Mouse (Mus musculus): ENCODE data around the gene Prr18.
"Not testable (repeated sequence)": the region's sequence is repeated elsewhere in the genome, so short reads cannot be mapped to it uniquely, and the experiment has no call there.

Gene Prr18

DNA sequence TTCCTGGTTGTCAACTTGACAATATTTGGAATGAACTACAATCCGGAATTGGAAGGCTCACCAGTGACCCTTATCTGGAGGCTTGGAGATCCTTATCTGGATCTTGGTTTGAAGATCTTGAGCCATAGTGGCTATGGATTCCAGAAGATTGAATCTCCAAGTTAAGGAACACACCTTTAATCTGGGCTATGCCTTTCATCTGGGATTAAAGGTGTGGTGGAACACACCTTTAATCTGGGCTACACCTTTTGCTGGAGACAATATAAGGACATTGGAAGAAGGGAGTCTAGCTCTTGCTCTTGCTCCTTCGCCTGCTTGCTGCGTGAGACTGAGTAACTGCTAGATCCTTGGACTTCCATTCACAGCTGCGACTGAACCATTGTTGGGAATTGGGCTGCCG lies at the start of gene Prr18:
Prr18 (plus strand) TSS at position 301 of the 400 bp plus-strand sequence.
- DNase-seq (ENCODE audit: low spot score in 2 of 2): not testable (repeated sequence)

DNA sequence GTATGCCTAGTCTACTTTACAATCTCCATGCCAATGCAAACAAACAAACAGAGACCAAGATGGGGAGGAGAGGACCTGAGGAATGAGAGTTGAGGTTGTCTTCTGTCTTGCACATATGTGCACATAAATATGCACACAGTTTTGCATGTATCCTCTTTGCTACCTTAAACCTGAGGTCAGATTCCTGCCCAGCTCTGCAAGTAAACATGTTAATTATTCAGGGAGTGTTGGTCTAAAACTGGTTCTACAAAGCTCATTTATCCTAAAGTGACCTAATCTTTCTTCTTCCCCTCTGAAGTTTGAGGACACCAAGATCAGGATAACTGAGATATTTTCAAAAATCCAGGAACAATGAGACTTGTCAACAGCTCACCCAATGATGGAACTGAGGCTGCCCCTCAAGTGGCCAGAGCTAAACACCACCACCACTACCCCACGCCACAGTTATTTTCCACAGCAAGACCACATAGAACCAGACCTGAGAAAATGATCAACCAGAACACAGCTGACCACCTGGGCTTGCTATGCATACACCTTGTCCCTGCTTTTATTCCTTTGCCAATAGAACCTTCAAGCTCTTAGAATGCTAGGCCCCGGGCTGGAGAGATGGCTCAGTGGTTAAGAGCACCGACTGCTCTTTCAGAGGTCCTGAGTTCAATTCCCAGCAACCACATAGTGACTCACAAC lies 47.1 kb upstream of the Prr18 start:
- DNase-seq (ENCODE audit: low spot score in 2 of 2): no peak

DNA sequence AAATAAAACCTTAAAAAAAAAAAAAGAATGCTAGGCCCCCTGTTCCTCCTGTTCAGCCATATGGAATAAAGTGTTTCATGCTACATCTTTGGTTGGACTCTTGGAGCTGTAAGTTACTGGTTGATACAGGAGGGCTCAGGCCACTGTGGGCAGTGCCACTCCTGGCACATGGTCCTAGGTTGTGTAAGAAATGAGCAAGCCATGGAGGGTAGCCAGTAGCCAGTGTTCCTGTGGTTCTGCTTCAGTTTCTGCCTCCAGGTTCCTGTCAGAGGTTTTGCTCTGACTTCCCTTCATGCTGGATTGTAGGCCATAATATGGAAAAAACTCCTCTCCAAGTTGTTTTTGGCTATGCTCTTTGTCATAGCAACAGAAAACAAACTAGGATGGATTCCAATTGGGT lies 46.5 kb upstream of the Prr18 start:
- no peak for DNase-seq (ENCODE audit: low spot score in 2 of 2)

DNA sequence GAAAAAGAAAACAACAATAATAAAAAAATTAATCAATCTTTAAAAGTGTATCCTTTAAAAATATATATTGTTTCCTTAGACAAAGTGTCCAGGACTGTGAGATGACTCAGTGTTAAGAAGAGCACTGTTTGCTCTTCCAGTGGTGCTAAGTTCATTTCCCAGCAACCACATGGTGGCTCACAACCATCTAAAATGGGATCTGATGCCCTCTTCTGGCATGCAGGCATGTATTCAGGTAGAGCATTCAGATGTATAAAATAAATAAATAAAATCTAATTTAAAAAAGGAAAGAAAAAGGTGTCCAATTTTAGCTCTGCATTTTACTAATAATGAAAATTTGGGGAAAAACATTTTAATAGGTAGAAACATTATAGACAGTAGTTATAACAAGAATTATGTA lies 41.4 kb upstream of the Prr18 start:
- no peak for DNase-seq (ENCODE audit: low spot score in 2 of 2)

DNA sequence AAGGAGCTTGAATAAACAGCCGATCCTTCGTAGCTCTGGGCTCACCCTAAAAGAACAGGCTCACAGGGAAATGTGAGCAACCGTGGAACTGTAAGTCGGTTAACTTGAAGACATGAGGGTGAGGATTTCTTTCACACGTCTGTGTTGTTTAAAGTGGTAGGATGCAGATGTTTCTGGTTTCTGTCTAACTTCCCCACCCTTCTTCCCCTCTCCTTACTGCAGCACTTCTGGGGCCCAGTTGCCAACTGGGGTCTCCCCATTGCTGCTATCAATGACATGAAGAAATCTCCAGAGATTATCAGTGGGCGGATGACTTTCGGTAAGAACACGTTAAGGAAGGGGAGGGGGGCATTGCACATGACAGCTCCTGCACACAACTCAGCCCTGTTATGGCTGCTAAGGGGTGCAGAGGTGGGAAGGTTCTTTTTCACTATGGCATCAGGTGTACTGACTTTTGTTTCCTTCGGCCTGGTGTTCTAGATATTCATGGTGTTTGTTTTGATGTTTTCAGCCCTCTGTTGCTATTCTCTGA lies 40.9 kb upstream of the Prr18 start:
- no peak for DNase-seq (ENCODE audit: low spot score in 2 of 2)

DNA sequence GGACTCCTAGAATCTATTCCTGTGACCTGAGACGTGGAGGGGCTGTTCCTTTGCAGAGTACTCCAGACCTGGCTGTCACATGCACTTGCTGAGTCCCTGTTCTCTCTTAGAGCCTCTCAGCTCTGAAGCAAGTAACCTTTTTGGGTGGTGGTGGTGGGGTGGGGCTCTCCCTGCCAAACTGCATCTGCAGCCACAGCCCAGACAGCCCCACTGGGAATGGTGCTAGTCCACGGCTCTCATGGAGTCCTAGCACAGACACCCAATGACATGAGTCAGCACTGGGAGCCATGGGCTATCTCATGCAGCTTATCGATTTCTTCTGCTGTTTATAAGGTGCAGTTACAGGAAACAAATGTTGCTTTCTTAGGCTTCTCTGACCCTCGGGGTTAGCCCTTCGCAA lies 39.5 kb upstream of the Prr18 start:
- DNase-seq (ENCODE audit: low spot score in 2 of 2): no peak

DNA sequence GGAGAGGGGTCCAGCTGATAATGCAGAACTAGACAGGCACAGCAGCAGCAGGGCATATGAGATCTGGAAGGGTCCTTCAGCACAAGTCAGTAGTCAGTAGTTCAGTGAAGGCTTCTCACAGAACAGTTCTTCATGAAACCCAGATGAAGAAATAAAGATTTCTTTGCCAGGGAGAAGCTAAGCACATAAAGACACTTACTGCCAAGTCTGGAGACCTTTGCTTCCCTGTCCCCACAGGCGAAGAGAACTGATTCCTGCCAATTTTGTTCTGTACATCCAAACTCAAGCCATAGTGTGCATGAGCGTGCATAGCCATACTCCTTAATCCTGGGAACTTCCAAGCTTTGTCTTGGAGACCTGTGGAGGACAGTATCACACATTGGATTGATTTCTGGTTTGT lies 39.0 kb upstream of the Prr18 start:
- DNase-seq (ENCODE audit: low spot score in 2 of 2): no peak

DNA sequence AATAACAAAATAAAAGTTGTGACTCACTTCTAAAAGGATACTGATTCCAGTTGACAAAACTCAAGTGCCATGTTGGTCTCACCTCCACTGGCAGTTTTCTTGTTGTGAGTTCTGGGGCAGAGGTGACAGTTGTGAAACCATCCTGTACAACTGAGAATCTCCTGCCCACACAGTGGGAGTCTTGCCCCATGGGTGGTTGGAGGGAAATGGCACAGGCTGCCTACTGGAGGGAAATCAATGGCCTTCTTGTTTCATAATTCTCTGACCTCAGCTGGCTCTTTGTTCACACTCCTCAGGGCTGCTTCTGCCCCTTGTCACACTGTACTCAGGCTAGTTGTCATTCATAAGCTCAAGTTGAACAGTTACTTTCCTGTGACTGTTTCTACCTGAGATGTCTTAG lies 37.7 kb upstream of the Prr18 start:
- no peak for DNase-seq (ENCODE audit: low spot score in 2 of 2)

DNA sequence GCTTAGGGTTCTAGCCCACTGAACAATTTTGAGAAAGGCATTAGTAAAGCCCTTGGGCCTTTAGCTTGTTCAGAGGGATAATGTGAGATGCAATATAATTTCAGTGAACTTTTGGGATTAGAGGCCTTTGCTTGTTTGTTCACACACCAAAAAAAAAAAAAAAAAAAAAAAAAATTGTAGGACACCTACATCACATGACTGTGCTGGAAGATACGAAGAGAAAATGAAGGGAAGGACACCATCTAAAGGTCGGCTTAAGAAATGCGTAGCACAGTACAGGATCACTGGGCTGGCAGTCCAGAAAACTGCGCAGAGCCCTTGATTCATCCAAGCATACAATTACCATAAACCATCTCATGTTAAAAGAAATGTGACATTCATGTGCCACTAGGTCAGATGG lies 35.7 kb upstream of the Prr18 start:
- no peak for DNase-seq (ENCODE audit: low spot score in 2 of 2)

DNA sequence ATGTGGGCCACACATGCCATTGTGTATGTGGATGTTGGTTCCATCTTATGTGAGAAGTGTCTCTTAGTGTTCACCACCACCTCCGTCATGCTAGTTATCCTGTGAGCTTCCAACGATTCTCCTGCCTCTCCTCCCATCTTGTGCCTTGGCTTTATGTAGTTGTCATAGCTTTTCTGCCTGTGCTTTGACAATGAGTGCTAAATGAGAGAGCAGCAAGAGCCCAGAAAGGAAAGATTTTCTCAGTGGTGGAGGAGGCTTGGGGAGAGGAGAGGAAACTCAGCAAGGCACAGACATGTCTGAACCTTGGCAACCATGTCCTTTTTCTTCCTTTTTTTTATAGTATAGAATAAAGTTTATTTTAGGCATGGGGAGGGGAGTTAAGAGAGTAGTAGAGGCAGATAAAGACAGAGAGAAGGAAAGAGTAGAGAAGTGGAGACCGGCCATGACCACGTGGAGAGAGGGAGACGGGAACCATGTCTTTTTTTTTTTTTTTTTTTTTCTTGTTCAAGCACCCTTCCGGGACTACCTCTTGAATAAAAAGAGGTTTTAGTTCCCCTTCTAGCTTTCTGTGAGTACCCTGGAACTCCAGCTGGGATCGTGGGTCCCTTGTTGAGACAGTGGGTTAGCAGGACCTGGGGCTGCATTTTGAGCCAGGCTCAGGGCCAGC lies 34.4 kb upstream of the Prr18 start:
- no peak for DNase-seq (ENCODE audit: low spot score in 2 of 2)

DNA sequence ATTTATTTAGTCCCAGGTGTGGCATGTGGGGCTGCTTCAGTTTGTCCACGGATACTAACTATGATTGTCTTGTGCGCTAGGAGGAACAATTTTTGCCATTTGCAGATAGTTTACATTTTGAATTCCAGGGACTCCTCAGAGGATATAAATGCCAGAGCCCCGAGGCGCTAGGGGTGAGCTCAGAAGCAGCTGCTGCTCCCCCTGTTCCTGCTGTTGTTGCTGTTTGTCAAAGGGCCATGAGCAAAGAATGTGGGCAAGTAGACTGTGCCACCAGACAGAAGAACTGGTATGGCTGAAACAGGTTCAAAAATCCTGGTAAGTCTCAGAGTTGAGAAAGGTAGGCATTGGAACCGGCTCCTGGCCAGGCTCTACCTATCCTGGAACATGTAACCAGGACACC lies 33.6 kb upstream of the Prr18 start:
- DNase-seq (ENCODE audit: low spot score in 2 of 2): no peak

DNA sequence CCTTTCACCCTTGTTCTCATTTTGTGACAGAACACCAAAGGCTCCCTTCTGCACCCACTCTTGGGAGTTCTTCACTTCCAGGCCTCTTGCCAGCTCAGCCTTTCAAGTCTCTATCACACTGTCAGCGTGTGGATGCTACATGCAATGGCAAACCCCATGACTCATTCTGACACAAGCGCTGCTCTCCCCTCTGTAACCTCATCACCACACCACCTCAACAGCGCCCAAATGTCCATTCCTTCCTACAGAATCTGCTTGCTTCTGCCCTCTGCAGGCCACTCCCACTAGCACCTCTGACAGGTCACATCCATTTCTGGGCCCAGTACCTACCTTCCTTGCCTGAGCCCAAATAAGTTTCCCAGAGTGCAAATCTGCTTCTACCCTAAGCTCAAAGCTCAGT lies 31.5 kb upstream of the Prr18 start:
- no peak for DNase-seq (ENCODE audit: low spot score in 2 of 2)

DNA sequence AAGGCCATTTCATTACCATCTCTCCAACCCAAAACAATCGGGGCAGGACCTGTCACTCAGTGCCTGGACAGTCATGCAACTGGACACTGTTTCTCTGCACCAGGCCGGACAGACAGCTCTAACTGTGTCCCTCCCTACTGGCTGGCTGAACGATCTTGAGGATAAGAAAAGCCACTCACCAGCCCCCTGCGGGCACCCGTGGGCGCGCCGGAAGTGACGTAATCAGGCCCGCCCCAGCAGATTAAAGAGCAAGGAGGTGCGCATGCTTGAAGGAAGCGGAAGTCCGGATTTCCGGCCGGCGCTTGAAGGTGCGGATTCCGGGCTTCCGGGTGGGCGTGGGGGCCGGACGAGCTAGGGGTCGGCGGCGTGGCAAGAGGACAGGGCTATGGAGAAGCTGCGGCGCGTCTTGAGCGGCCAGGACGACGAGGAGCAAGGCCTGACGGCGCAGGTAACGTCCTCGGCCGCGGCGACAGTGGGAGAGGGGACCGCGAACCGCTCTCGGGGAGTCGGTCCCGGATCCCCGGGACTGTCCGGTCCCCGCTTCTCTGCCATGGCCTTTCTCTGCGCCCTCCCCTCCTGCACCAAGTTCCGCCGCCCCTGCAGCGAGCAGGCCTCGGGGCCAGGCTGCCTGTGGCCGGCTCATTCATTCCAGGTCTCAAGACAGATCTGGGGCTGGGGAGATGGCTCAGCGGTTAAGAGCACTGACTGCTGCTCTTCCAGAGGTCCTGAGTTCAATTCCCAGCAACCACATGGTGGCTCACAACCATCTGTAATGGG lies 26.2 kb upstream of the Prr18 start, which contains the start of gene Sft2d1:
Sft2d1 (plus strand) TSS at position 265 of the 777 bp plus-strand sequence.
- peak; percentile 95 to 97 for DNase-seq (ENCODE audit: low spot score in 2 of 2)

DNA sequence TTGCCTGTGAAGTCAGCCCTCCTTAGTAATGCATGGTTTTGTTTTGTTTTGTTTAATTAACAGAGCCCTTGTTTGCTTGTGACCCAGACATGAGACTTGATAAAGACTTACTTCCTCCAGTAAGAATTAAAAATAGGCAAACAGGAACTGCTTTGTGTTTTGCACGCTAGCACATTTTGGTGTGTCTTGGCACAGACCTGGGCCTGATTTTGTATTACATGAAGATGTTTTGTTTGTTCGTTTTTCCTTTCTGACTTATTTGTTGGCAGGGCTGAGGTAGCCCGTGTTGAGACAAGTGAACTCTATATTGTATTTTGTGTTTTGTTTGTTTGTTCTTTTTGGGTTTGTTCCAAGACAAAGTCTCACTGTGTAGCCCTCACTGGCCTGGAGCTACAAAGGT lies 25.5 kb upstream of the Prr18 start:
- no peak for DNase-seq (ENCODE audit: low spot score in 2 of 2)

DNA sequence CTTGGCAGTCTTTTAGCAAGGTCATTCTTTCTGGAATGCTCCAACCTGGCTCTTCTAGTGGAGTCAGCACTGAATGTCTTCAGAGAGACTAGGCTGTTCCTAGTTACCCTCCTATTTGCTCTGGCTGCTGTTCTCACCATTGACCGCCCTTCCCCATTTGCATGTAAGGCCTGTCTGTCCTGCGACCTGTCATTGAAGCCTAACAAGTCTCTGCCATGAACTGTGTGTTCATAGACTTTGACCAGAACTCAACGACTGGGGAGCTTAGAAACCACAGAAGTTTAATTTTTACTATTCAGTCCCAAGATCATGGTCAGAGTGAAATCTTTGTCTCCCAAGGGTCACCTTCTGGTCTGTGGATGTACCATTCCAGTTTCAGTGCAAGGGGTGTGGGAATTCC lies 23.3 kb upstream of the Prr18 start:
- DNase-seq (ENCODE audit: low spot score in 2 of 2): no peak

DNA sequence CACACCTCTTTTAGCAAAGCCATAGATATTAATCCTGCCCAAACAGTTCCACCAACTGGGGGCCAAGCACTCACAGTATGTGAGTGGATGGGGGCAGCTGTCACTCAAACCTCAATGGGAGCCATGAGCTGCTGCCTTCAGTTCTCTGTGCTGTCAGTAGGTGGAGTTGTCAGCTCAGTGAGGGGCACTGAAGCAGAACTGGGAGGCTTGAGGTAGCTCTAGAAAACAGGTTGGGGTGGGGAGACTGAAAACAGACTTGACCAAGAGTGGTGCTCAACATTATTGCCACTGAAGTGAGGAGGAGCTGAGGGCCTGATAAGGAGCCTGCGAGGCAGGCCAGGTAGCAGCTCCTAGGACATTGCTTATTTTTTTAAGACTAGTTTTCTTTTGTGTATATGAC lies 21.0 kb upstream of the Prr18 start:
- DNase-seq (ENCODE audit: low spot score in 2 of 2): no peak

DNA sequence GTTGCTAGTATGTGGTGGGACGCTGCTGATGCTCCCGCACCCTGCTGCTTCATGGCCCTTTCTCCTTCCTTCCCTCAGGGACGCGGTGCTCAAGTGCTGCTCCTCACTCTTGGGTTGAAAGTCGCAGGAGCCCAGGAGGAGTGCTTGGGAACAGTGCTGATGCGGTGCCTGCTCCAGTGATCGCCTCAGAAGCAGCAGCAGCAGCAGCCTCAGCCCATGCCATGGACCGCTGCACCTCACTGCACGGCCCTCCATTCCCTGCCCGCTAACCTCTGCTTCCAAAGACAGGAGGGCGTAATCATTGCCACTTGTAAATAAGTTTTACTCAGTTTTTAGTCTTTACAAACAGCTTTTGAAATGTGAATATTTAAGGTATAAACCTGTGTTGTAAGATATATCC lies 10.4 kb upstream of the Prr18 start:
- not testable (repeated sequence) for DNase-seq (ENCODE audit: low spot score in 2 of 2)

DNA sequence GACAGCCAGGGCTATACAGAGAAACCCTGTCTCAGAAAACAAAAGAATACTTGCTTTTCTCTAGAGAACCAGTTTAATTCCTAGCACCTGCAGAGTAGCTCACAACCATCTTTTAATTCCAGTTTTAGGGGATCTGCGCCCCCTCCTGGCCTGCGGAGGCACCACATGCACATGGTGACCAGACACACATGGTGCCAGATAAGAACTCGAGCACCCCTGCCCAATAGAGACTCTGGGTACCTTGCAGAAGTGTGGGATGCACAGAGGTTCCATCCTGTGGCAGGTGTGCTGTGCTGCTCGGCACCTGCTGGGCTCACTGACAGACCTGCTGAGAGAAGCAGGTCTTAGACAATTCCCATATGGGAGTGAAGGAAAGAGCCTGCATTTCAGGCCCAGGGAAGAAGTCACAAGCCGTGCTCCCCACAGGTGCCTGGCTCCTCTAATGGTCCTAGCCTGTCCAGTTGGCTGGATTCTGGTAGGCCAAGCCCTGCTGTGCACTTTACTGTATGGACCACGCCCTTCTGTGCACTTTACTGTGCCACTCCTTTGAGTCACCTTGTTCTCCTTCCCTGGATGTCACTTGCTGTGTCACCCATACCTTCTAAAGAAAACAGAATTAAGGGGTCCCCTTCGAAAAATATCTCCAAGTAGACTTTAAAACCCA lies 8.6 kb upstream of the Prr18 start:
- DNase-seq (ENCODE audit: low spot score in 2 of 2): no peak

DNA sequence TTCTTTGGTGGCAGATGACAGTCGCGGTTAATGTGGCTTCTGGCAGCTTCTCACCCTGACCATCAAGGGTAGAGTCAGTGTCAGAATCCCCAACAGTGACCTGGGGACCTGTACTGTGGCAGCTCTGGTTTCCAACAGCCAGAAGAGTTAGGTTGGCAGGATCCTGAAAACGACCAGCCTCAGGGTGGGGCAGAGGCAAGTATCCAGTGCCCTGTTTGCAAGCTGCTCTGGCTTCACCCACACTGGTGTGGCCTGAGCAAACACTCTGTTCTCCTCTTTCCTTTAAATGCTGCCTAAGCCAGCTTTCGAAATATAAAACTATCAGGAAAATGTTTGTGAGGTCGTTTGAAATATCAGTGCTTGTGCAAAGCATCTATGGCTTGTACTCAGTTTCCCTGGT lies 6.7 kb upstream of the Prr18 start:
- no peak for DNase-seq (ENCODE audit: low spot score in 2 of 2)

DNA sequence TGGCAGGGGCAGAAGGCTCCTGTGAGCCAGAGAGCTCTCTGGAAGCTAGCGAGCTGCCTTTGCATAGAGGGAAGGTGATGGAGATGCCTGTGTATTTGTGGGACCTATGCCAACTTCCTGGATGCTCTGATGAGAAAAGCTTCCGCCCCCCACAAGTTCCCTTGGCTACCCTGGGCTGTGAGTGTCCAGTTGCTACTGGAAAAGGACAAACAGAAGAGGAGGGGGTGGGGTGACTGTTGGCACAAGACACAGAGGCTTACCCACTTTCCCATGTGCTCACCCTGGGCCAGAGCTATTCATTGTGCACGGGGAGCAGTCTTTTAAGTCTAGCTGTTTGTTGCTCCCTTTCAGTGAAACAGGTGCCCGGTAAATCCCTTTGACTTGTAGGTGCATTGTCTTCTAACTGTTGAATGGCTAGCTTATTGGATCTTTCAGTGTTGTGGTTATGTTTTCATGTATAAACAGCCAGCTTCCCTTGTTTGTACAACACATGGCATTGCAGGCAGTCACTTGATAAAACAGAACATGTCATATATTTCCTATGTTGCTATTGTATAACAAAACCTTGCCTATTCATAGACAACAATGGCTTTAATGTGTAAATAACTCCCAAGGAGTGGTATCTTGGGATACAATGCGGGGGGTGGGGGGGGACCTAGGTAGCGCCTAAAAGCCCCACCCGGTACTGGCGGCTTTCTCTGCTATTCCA lies 2.6 kb downstream of the Prr18 start:
- DNase-seq (ENCODE audit: low spot score in 2 of 2): no peak
